Comparison of ENCODE assay signal across 23 mouse cellular contexts in genomic region chr10:37711459-37711858, GRCm38 (mm10).
DNase-seq lines count a peak whose midpoint lies in the region; ATAC-seq and TF ChIP-seq lines count a peak whose summit lies in the region.
"Had no signal": no experiment of that assay in that cellular context is flagged by ENCODE, and none has a peak within 500 bp of the region (broad histone marks: within the 10 kb centered on the region; RNA-seq: fewer than 3 reads in every experiment).

No protein-coding gene starts in this region.

- H3K36me3 ChIP-seq in embryonic facial prominence, embryonic 14.5 days (ENCODE audit: control insufficient read depth, insufficient read depth, low read length), result no peaks in the 10 kb centered on the region
- H3K36me3 ChIP-seq in embryonic facial prominence, embryonic 10.5 days (replicated peaks), result no peaks in the 10 kb centered on the region
- no peaks in the 10 kb centered on the region for H3K36me3 ChIP-seq in lung, embryonic 14.5 days (ENCODE audit: insufficient read depth)
- H3K36me3 ChIP-seq: embryonic facial prominence, embryonic 12.5 days; forebrain, embryonic 12.5 days; heart, embryonic 13.5 days; hindbrain, embryonic 12.5 days had no signal

- no peak overlapping the region for H3K9ac ChIP-seq in embryonic facial prominence, embryonic 14.5 days (ENCODE audit: low read depth, low read length)
- no peak overlapping the region for H3K9ac ChIP-seq in lung, embryonic 14.5 days
- H3K9ac ChIP-seq: embryonic facial prominence, embryonic 12.5 days; forebrain, embryonic 12.5 days; heart, embryonic 13.5 days; hindbrain, embryonic 12.5 days had no signal

- TF ChIP-seq POLR2A in cerebellum, adult 2 months (IDR thresholded peaks at IDR 0.05; ENCODE audit: borderline replicate concordance, insufficient read depth, low read length), result no peak

- H3K27ac ChIP-seq in embryonic facial prominence, embryonic 14.5 days (replicated peaks; ENCODE audit: low read depth, low read length), result no peak overlapping the region
- H3K27ac ChIP-seq in embryonic facial prominence, embryonic 10.5 days (replicated peaks), result no peak overlapping the region
- no peak overlapping the region for H3K27ac ChIP-seq in lung, embryonic 14.5 days (ENCODE audit: low read depth)
- H3K27ac ChIP-seq in cerebellum, adult 2 months (ENCODE audit: insufficient read depth, low read length), result no peak overlapping the region
- H3K27ac ChIP-seq: embryonic facial prominence, embryonic 12.5 days; forebrain, embryonic 12.5 days; heart, embryonic 13.5 days; hindbrain, embryonic 12.5 days had no signal

- no peaks in the 10 kb centered on the region for H3K4me1 ChIP-seq in embryonic facial prominence, embryonic 14.5 days (ENCODE audit: control insufficient read depth, insufficient read depth, low read length)
- H3K4me1 ChIP-seq in embryonic facial prominence, embryonic 10.5 days, result no peaks in the 10 kb centered on the region
- no peaks in the 10 kb centered on the region for H3K4me1 ChIP-seq in lung, embryonic 14.5 days (ENCODE audit: insufficient read depth)
- no peaks in the 10 kb centered on the region for H3K4me1 ChIP-seq in cerebellum, adult 2 months (ENCODE audit: control insufficient read depth, insufficient read depth, low read length)
- H3K4me1 ChIP-seq: embryonic facial prominence, embryonic 12.5 days; forebrain, embryonic 12.5 days; heart, embryonic 13.5 days; hindbrain, embryonic 12.5 days had no signal

- H3K4me3 ChIP-seq in embryonic facial prominence, embryonic 14.5 days (ENCODE audit: low read depth, low read length), result no peak overlapping the region
- H3K4me3 ChIP-seq in embryonic facial prominence, embryonic 10.5 days, result no peak overlapping the region
- no peak overlapping the region for H3K4me3 ChIP-seq in lung, embryonic 14.5 days (ENCODE audit: low read depth, low read length)
- no peak overlapping the region for H3K4me3 ChIP-seq in cerebellum, adult 2 months (replicated peaks; ENCODE audit: insufficient read depth, low read depth, low read length)
- H3K4me3 ChIP-seq: embryonic facial prominence, embryonic 12.5 days; forebrain, embryonic 12.5 days; heart, embryonic 13.5 days; hindbrain, embryonic 12.5 days had no signal

- no peak overlapping the region for H3K4me2 ChIP-seq in embryonic facial prominence, embryonic 14.5 days (ENCODE audit: low read depth, low read length)
- no peak overlapping the region for H3K4me2 ChIP-seq in lung, embryonic 14.5 days
- H3K4me2 ChIP-seq: embryonic facial prominence, embryonic 12.5 days; forebrain, embryonic 12.5 days; heart, embryonic 13.5 days; hindbrain, embryonic 12.5 days had no signal

- no peak for ATAC-seq in embryonic facial prominence, embryonic 14.5 days (ENCODE audit: low read depth)
- ATAC-seq in lung, embryonic 14.5 days (ENCODE audit: insufficient read depth), result no peak
- ATAC-seq: activated CD4-positive, CD25-positive, alpha-beta regulatory T cell, adult 4 months; forebrain, embryonic 16.5 days; hindbrain, embryonic 16.5 days; Patski had no signal

- DNase-seq in embryonic facial prominence, embryonic 14.5 days (ENCODE audit: low spot score), result peak; percentile 62
- DNase-seq in embryonic facial prominence, embryonic 10.5 days (ENCODE audit: low spot score), result no peak
- DNase-seq in kidney, adult 9 months, result peak; percentile 13
- DNase-seq in kidney, postnatal 36 days, result no peak
- DNase-seq in lung, embryonic 14.5 days, result peak; percentile 59
- no peak for DNase-seq in lung, adult 18-20 months
- no peak for DNase-seq in cerebellum, adult 2 months
- DNase-seq: adrenal gland, adult 2 months; adrenal gland, postnatal 25 days; cerebellum, adult 8-10 months; cerebellum, postnatal 14 days; embryo, embryonic 11 days; gastrocnemius, postnatal 10 days; heart, postnatal 10 days; heart, postnatal 4 days had no signal

- H3K9me3 ChIP-seq in embryonic facial prominence, embryonic 14.5 days (ENCODE audit: control insufficient read depth, low read length), result no peaks in the 10 kb centered on the region
- no peaks in the 10 kb centered on the region for H3K9me3 ChIP-seq in embryonic facial prominence, embryonic 10.5 days
- H3K9me3 ChIP-seq in lung, embryonic 14.5 days (ENCODE audit: low read depth, low read length), result no peaks in the 10 kb centered on the region
- H3K9me3 ChIP-seq: embryonic facial prominence, embryonic 12.5 days; forebrain, embryonic 12.5 days; heart, embryonic 13.5 days; hindbrain, embryonic 12.5 days had no signal

- no peak for TF ChIP-seq CTCF in lung, embryonic 14.5 days (IDR thresholded peaks at IDR 0.05; ENCODE audit: low read depth)
- no peak for TF ChIP-seq CTCF in cerebellum, adult 2 months (IDR thresholded peaks at IDR 0.05; ENCODE audit: borderline replicate concordance, insufficient read depth, low read depth, low read length)

- H3K27me3 ChIP-seq in embryonic facial prominence, embryonic 14.5 days (replicated peaks; ENCODE audit: control insufficient read depth, insufficient read depth, low read length), result no peaks in the 10 kb centered on the region
- H3K27me3 ChIP-seq in embryonic facial prominence, embryonic 10.5 days (replicated peaks; ENCODE audit: low read depth, poor library complexity, severe bottlenecking), result no peaks in the 10 kb centered on the region
- no peaks in the 10 kb centered on the region for H3K27me3 ChIP-seq in lung, embryonic 14.5 days (ENCODE audit: insufficient read depth, low read length)
- no peaks in the 10 kb centered on the region for H3K27me3 ChIP-seq in cerebellum, adult 2 months (ENCODE audit: control insufficient read depth, insufficient read depth, low read length)
- H3K27me3 ChIP-seq: embryonic facial prominence, embryonic 12.5 days; forebrain, embryonic 12.5 days; heart, embryonic 13.5 days; hindbrain, embryonic 12.5 days; Patski had no signal

Comparison
In these comparisons a context has a peak if more than half of its experiments do, and no peak if none do; other contexts are left out.
1. DNase-seq: peak in embryonic facial prominence, embryonic 14.5 days (single experiment), kidney, adult 9 months (single experiment) and lung, embryonic 14.5 days (single experiment); none in embryonic facial prominence, embryonic 10.5 days (single experiment), kidney, postnatal 36 days (0 of 2), lung, adult 18-20 months (0 of 2) and cerebellum, adult 2 months (0 of 2).